Mouse (Mus musculus): ENCODE measurements around the gene Hirip3. TPM values are rescaled to one million over a fixed set of nuclear protein-coding genes. Genes with fewer than 3 reads are reported as not detected.

The Hirip3 gene
- polyA plus RNA-seq, 1 experiment from 2014 or later = 65.2 TPM

GRCm38 (mm10) chr7:126832036-126832598 lies 29.7 kb upstream of the Hirip3 start:
- peaks cover 29% of the 10 kb centered on the region for H3K27me3 ChIP-seq (ENCODE audit: poor library complexity, severe bottlenecking)
- H3K36me3 ChIP-seq (replicated peaks) = no peaks in the 10 kb centered on the region
- peak; percentile 84 for DNase-seq (ENCODE audit: extremely low spot score, low spot score)
- peak overlapping the region; percentile 50 for H3K4me3 ChIP-seq
- WGBS = under 1% methylated on average over 21 of the region's 21 CpGs
- no peaks in the 10 kb centered on the region for H3K9me3 ChIP-seq
- peak overlapping the region; percentile 68 for H3K27ac ChIP-seq
- peaks cover 27% of the 10 kb centered on the region for H3K4me1 ChIP-seq

GRCm38 (mm10) chr7:126833294-126833693 lies 28.5 kb upstream of the Hirip3 start:
- Histone ChIP-seq H3K27me3 (ENCODE audit: poor library complexity, severe bottlenecking) (peaks cover 24% of the 10 kb centered on the region), H3K36me3 (replicated peaks) (no peaks in the 10 kb centered on the region), H3K9me3 (no peaks in the 10 kb centered on the region), H3K4me1 (peaks cover 27% of the 10 kb centered on the region), H3K27ac (no peak overlapping the region), H3K4me3 (no peak overlapping the region)
- DNase-seq (ENCODE audit: extremely low spot score, low spot score) = no peak
- whole genome bisulfite sequencing = 93% methylated on average over 1 of the region's 1 CpGs

DNA sequence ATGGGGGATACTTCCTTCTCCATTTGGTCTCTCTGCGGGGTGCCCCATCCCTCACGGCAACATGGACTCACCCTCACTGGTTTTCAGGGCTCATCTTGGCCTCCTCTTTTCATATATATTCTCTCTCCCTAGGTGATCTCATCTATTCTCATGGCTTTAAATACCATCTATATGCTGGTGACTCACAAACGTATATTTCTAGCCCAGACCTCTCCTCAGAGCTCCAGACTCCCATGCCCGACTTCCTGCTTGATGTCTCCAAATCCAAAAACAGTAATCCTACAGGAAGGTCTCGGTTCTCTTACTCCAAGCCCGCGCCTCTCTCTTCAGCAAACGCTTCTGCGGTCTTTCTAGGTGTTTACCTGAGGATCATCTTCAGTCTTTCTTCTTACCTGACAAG lies 18.5 kb upstream of the Hirip3 start:
- H3K27me3 ChIP-seq (ENCODE audit: poor library complexity, severe bottlenecking) = peaks cover 20% of the 10 kb centered on the region
- DNase-seq (ENCODE audit: extremely low spot score, low spot score) = no peak
- H3K4me1 ChIP-seq = peaks cover 36% of the 10 kb centered on the region
- H3K4me3 ChIP-seq = no peak overlapping the region
- H3K36me3 ChIP-seq (replicated peaks) = no peaks in the 10 kb centered on the region
- peaks cover 4% of the 10 kb centered on the region; the same call in 1 of the 2 replicates for H3K9me3 ChIP-seq
- no peak overlapping the region for H3K27ac ChIP-seq
- WGBS = 89% methylated on average over 9 of the region's 9 CpGs

DNA sequence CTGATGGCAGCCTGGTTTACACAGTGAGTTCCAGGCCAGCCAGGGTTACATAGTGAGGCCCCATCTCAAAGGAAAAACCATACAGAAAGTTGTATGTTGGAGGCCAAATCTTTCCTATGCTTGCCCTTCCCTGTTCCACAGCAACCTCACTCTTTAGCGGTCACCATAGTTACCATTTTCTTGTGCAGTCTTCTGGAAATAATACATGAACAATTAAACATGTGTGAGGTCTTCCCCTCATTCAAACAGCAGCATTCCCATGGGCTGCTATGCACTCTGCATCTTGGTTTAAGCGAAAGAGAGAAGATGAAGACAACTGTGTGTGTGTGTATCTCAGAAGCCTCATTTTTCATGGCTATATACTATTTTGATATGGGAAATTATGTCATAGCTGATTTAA lies 16.3 kb upstream of the Hirip3 start:
- H3K4me3 ChIP-seq = no peak overlapping the region; the same call in 1 of the 2 replicates
- H3K27ac ChIP-seq = peak overlapping the region; percentile 58
- H3K36me3 ChIP-seq (replicated peaks) = peaks cover 10% of the 10 kb centered on the region
- peaks cover 56% of the 10 kb centered on the region for H3K4me1 ChIP-seq
- H3K27me3 ChIP-seq (ENCODE audit: poor library complexity, severe bottlenecking) = peaks cover 42% of the 10 kb centered on the region
- peaks cover 4% of the 10 kb centered on the region; the same call in 1 of the 2 replicates for H3K9me3 ChIP-seq
- 51% methylated on average over 2 of the region's 2 CpGs for WGBS
- DNase-seq (ENCODE audit: extremely low spot score, low spot score) = no peak

GRCm38 (mm10) chr7:126847116-126847420 lies 14.7 kb upstream of the Hirip3 start, which contains the start of gene Doc2a:
TSS of gene Doc2a (plus strand) at chr7:126847416.
- Histone ChIP-seq H3K27ac (peak within 1 kb of the TSS; percentile 89), H3K4me1 (peaks cover 72% of the 10 kb centered on the region)

GRCm38 (mm10) chr7:126847421-126848398 lies 14.1 kb upstream of the Hirip3 start:
- DNase-seq (ENCODE audit: extremely low spot score, low spot score) = peak; percentile 66
- peak overlapping the region; percentile 89 for H3K27ac ChIP-seq
- peaks cover 59% of the 10 kb centered on the region for H3K27me3 ChIP-seq (ENCODE audit: poor library complexity, severe bottlenecking)
- peaks cover 32% of the 10 kb centered on the region for H3K36me3 ChIP-seq (replicated peaks)
- peaks cover 78% of the 10 kb centered on the region for H3K4me1 ChIP-seq
- under 1% methylated on average over 74 of the region's 74 CpGs for WGBS
- H3K4me3 ChIP-seq = peak overlapping the region; percentile 81
- H3K9me3 ChIP-seq = no peaks in the 10 kb centered on the region

More at GRCm38 (mm10) chr7:126847116-126847420, 14.7 kb upstream of the Hirip3 start, which contains the start of gene Doc2a:
- no peak for DNase-seq (ENCODE audit: extremely low spot score, low spot score)
- peaks cover 25% of the 10 kb centered on the region for H3K36me3 ChIP-seq (replicated peaks)
- H3K27me3 ChIP-seq (ENCODE audit: poor library complexity, severe bottlenecking) = peaks cover 56% of the 10 kb centered on the region
- H3K9me3 ChIP-seq = no peaks in the 10 kb centered on the region
- 31% methylated on average over 4 of the region's 4 CpGs for WGBS
- H3K4me3 ChIP-seq = peak within 1 kb of the TSS; percentile 81

GRCm38 (mm10) chr7:126848794-126849193 lies 13.0 kb upstream of the Hirip3 start:
- WGBS = 34% methylated on average over 10 of the region's 10 CpGs
- peak overlapping the region; percentile 81 for H3K4me3 ChIP-seq
- no peaks in the 10 kb centered on the region for H3K9me3 ChIP-seq
- H3K36me3 ChIP-seq (replicated peaks) = peaks cover 43% of the 10 kb centered on the region
- H3K4me1 ChIP-seq = peaks cover 89% of the 10 kb centered on the region
- H3K27me3 ChIP-seq (ENCODE audit: poor library complexity, severe bottlenecking) = peaks cover 59% of the 10 kb centered on the region
- no peak for DNase-seq (ENCODE audit: extremely low spot score, low spot score)
- H3K27ac ChIP-seq = peak overlapping the region; percentile 89

GRCm38 (mm10) chr7:126850161-126850560 lies 11.6 kb upstream of the Hirip3 start:
- DNase-seq (ENCODE audit: extremely low spot score, low spot score) = no peak
- peaks cover 59% of the 10 kb centered on the region for H3K27me3 ChIP-seq (ENCODE audit: poor library complexity, severe bottlenecking)
- peaks cover 84% of the 10 kb centered on the region for H3K4me1 ChIP-seq
- no peaks in the 10 kb centered on the region for H3K9me3 ChIP-seq
- no peak overlapping the region for H3K4me3 ChIP-seq
- peaks cover 56% of the 10 kb centered on the region for H3K36me3 ChIP-seq (replicated peaks)
- 89% methylated on average over 6 of the region's 6 CpGs for WGBS
- H3K27ac ChIP-seq = no peak overlapping the region

GRCm38 (mm10) chr7:126851192-126851591 lies 10.6 kb upstream of the Hirip3 start:
- H3K27ac ChIP-seq = peak overlapping the region; percentile 48; the same call in 1 of the 2 replicates

DNA sequence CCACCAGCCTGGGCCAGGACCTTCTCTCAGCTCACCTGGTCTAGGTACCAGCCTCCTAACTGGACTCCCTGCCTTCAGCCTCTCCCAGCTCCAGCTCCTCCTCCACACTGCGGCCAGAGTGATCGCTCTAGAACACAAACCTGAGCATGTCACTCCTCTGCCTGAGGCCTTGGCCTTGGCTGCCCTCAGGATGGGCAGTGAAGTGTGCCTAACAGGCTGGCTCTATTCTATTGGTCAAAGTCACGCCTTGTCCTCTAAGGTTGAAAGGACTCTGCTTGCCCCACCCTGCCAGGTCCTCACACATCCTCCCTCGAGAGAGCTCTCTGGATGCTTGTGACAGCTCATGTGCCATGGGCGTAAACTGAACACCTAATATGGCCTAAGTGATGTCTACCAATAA lies 8.3 kb upstream of the Hirip3 start:
- peaks cover 37% of the 10 kb centered on the region for H3K27me3 ChIP-seq (ENCODE audit: poor library complexity, severe bottlenecking)
- no peak for DNase-seq (ENCODE audit: extremely low spot score, low spot score)
- no peak overlapping the region for H3K4me3 ChIP-seq
- peaks cover 89% of the 10 kb centered on the region for H3K36me3 ChIP-seq (replicated peaks)
- H3K27ac ChIP-seq = no peak overlapping the region
- 91% methylated on average over 5 of the region's 5 CpGs for WGBS
- no peaks in the 10 kb centered on the region for H3K9me3 ChIP-seq
- peaks cover 72% of the 10 kb centered on the region for H3K4me1 ChIP-seq

More at GRCm38 (mm10) chr7:126851192-126851591, 10.6 kb upstream of the Hirip3 start:
- Histone ChIP-seq H3K27me3 (ENCODE audit: poor library complexity, severe bottlenecking) (peaks cover 59% of the 10 kb centered on the region), H3K4me3 (0 out of 2 replicates have a peak overlapping the region, but pooled peaks have one; percentile 1), H3K4me1 (peaks cover 86% of the 10 kb centered on the region), H3K9me3 (no peaks in the 10 kb centered on the region), H3K36me3 (replicated peaks) (peaks cover 67% of the 10 kb centered on the region)
- no peak for DNase-seq (ENCODE audit: extremely low spot score, low spot score)
- 26% methylated on average over 12 of the region's 12 CpGs for WGBS

GRCm38 (mm10) chr7:126855641-126856040 lies 6.1 kb upstream of the Hirip3 start:
- Histone ChIP-seq H3K36me3 (replicated peaks) (peaks cover 100% of the 10 kb centered on the region), H3K27ac (peak overlapping the region; percentile 40; the same call in 1 of the 2 replicates)
- no peak for DNase-seq (ENCODE audit: extremely low spot score, low spot score)

DNA sequence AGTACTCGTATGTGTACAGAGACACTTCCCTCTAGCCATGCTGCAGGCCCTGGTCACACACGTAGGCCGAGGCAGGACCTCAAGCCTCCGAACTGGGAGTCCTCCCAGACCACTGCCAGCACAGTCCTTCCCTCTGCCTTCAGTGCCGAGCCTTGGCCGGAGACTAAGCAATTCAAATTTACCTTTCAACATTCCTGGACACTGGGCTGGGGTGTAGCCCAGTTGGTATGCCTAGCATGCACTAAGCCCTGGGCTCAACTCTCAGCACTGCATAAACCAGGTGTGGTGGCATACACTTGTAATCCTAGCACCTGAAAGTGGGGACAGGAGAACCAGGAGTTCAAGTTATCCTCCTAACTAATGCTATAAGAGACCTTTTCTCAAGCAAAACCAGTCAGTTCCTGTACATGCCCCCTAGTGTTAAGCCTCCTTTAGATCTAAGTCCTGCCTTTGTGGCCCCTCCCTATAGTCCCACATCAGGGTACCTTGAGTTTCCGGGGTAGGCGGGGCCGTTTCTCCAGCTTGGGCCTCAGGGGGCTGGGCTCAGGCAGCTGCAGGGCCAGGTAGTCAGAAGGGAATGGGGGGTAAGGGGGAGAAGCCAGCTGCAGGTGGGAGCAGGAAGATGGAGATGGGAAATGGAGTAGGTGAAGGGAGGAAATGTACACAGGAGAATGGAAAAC lies 4.9 kb upstream of the Hirip3 start:
- Histone ChIP-seq H3K4me3 (no peak overlapping the region), H3K4me1 (peaks cover 52% of the 10 kb centered on the region), H3K9me3 (no peaks in the 10 kb centered on the region), H3K27me3 (ENCODE audit: poor library complexity, severe bottlenecking) (peaks cover 4% of the 10 kb centered on the region; the same call in 1 of the 2 replicates), H3K27ac (no peak overlapping the region), H3K36me3 (replicated peaks) (peaks cover 91% of the 10 kb centered on the region)
- WGBS = 75% methylated on average over 9 of the region's 9 CpGs
- no peak for DNase-seq (ENCODE audit: extremely low spot score, low spot score)

More at GRCm38 (mm10) chr7:126855641-126856040, 6.1 kb upstream of the Hirip3 start:
- 82% methylated on average over 3 of the region's 3 CpGs for WGBS
- H3K4me3 ChIP-seq = no peak overlapping the region
- H3K27me3 ChIP-seq (ENCODE audit: poor library complexity, severe bottlenecking) = peaks cover 15% of the 10 kb centered on the region
- peaks cover 53% of the 10 kb centered on the region for H3K4me1 ChIP-seq
- no peaks in the 10 kb centered on the region for H3K9me3 ChIP-seq
